Mouse (Mus musculus) naive thymus-derived CD4-positive, alpha-beta T cell, adult 2 months (primary cell): ENCODE results near the gene Gm13889.

ENCODE experiments used
- DNase-seq: peaks from one replicate; pipeline ENCODE4 v3.0.0-alpha.2; 2011; ENCODE audit warnings: low read depth

The Gm13889 gene

GRCm38 (mm10) chr2:93957785-93958175 is 779 bp upstream of the Gm13889 start:
- DNase-seq, result no peak

- no peak for DNase-seq
Measured at GRCm38 (mm10) chr2:93956331-93956801, 635 bp downstream of the Gm13889 start.

- no peak for DNase-seq
Measured at GRCm38 (mm10) chr2:93955886-93956285, 1.1 kb downstream of the Gm13889 start.

- DNase-seq, result no peak
Measured at GRCm38 (mm10) chr2:93954781-93955578, 2.0 kb downstream of the Gm13889 start.

GRCm38 (mm10) chr2:93953726-93954125 is 3.3 kb downstream of the Gm13889 start:
- DNase-seq, result no peak

- DNase-seq, result no peak
Measured at GRCm38 (mm10) chr2:93946976-93947375, 10.0 kb downstream of the Gm13889 start.

GRCm38 (mm10) chr2:93944855-93945254 is 12.1 kb downstream of the Gm13889 start:
- DNase-seq, result no peak

- no peak for DNase-seq
Measured at GRCm38 (mm10) chr2:93944099-93944498, 12.9 kb downstream of the Gm13889 start.

GRCm38 (mm10) chr2:93941670-93942069 is 15.3 kb downstream of the Gm13889 start:
- DNase-seq, result no peak

- DNase-seq, result no peak
Measured at GRCm38 (mm10) chr2:93938534-93938933, 18.5 kb downstream of the Gm13889 start.

GRCm38 (mm10) chr2:93928866-93929265 is 28.1 kb downstream of the Gm13889 start:
- DNase-seq, result no peak

- DNase-seq, result no peak
Measured at GRCm38 (mm10) chr2:93927701-93928437, 29.1 kb downstream of the Gm13889 start.

- no peak for DNase-seq
Measured at GRCm38 (mm10) chr2:93926141-93926540, 30.9 kb downstream of the Gm13889 start.

GRCm38 (mm10) chr2:93919093-93919492 is 37.9 kb downstream of the Gm13889 start:
- no peak for DNase-seq

GRCm38 (mm10) chr2:93913552-93913951 is 43.4 kb downstream of the Gm13889 start:
- no peak for DNase-seq

GRCm38 (mm10) chr2:93911942-93912341 is 45.1 kb downstream of the Gm13889 start:
- DNase-seq, result no peak

- no peak for DNase-seq
Measured at GRCm38 (mm10) chr2:93909716-93910115, 47.3 kb downstream of the Gm13889 start.

- no peak for DNase-seq
Measured at GRCm38 (mm10) chr2:93907519-93908294, 49.3 kb downstream of the Gm13889 start.

- no peak for DNase-seq
Measured at GRCm38 (mm10) chr2:93906316-93906715, 50.7 kb downstream of the Gm13889 start.
